Mouse (Mus musculus) G1E-ER4 (cell line): Measurements from ENCODE around the gene Gprc5c. TPM values are rescaled to one million over a fixed set of nuclear protein-coding genes. Genes with fewer than 3 reads are reported as not detected.

Source experiments
- GATA1 ChIP-seq: IDR thresholded peaks from one replicate; pipeline ENCODE4 v1.8.0; 2012; ENCODE audit warnings: low read length, inconsistent platforms
- polyA plus RNA-seq: library from polyadenylated mRNA; stranded (reverse); fragments of >175 nt; gene quantifications from 2 replicates; pipeline ENCODE4 v1.2.3, GENCODE M21; 2012

Gprc5c gene
- polyA plus RNA-seq, 1 experiment: not detected

- TF ChIP-seq GATA1: no peak
Observed at GRCm38 (mm10) chr11:114873022-114873817, 22.3 kb downstream of the Gprc5c start.

- no peak for TF ChIP-seq GATA1
Observed at GRCm38 (mm10) chr11:114874226-114875145, 23.5 kb downstream of the Gprc5c start.

GRCm38 (mm10) chr11:114875301-114875801 lies 24.4 kb downstream of the Gprc5c start:
- TF ChIP-seq GATA1: no peak

GRCm38 (mm10) chr11:114876176-114876575 lies 25.2 kb downstream of the Gprc5c start:
- no peak for TF ChIP-seq GATA1

GRCm38 (mm10) chr11:114876621-114877020 lies 25.7 kb downstream of the Gprc5c start:
- no peak for TF ChIP-seq GATA1

- TF ChIP-seq GATA1: no peak
Observed at GRCm38 (mm10) chr11:114877145-114877544, 26.2 kb downstream of the Gprc5c start.

GRCm38 (mm10) chr11:114879666-114880065 lies 28.7 kb downstream of the Gprc5c start:
- TF ChIP-seq GATA1: no peak

- TF ChIP-seq GATA1: no peak
Observed at GRCm38 (mm10) chr11:114880185-114880584, 29.2 kb downstream of the Gprc5c start.

GRCm38 (mm10) chr11:114880589-114880988 lies 29.6 kb downstream of the Gprc5c start:
- TF ChIP-seq GATA1: no peak

GRCm38 (mm10) chr11:114883251-114883789 lies 32.4 kb downstream of the Gprc5c start:
- TF ChIP-seq GATA1: no peak

GRCm38 (mm10) chr11:114884380-114885100 lies 33.6 kb downstream of the Gprc5c start:
- no peak for TF ChIP-seq GATA1

GRCm38 (mm10) chr11:114889991-114890518 lies 39.1 kb downstream of the Gprc5c start, which contains the start of gene Cd300a:
Gene Cd300a (plus strand): TSS chr11:114890041.
- no peak for TF ChIP-seq GATA1

GRCm38 (mm10) chr11:114890542-114890941 lies 39.6 kb downstream of the Gprc5c start:
- TF ChIP-seq GATA1: no peak

- TF ChIP-seq GATA1: no peak
Observed at GRCm38 (mm10) chr11:114896085-114896484, 45.1 kb downstream of the Gprc5c start.

GRCm38 (mm10) chr11:114898026-114898425 lies 47.1 kb downstream of the Gprc5c start:
- TF ChIP-seq GATA1: no peak

- no peak for TF ChIP-seq GATA1
Observed at GRCm38 (mm10) chr11:114903224-114903623, 52.3 kb downstream of the Gprc5c start.
